Mouse (Mus musculus): ENCODE measurements around the gene Hist2h2bb. TPM values are rescaled to one million over a fixed set of nuclear protein-coding genes. Genes with fewer than 3 reads are reported as not detected.
"Not testable (repeated sequence)": the region's sequence is repeated elsewhere in the genome, so short reads cannot be mapped to it uniquely, and the experiment has no call there.

The Hist2h2bb gene
- polyA plus RNA-seq, 1 experiment from 2014 or later = 23.7 TPM

- H3K9ac ChIP-seq (replicated peaks; ENCODE audit: low read depth, low read length) = no peak overlapping the region
- H3K4me1 ChIP-seq (ENCODE audit: control insufficient read depth, insufficient read depth, low read length) = 0 out of 2 replicates have a peak, but pooled peaks cover 7% of the 10 kb centered on the region
- WGBS = 58% methylated on average over 6 of the region's 6 CpGs
- H3K4me2 ChIP-seq (replicated peaks; ENCODE audit: low read depth, low read length) = no peak overlapping the region
- H3K36me3 ChIP-seq (ENCODE audit: control insufficient read depth, insufficient read depth, low read length) = no peaks in the 10 kb centered on the region
- H3K4me3 ChIP-seq (ENCODE audit: low read depth, low read length) = no peak overlapping the region
- H3K27me3 ChIP-seq (ENCODE audit: control insufficient read depth, insufficient read depth, low read length) = no peaks in the 10 kb centered on the region
- H3K9me3 ChIP-seq (ENCODE audit: control insufficient read depth, low read depth, low read length) = no peaks in the 10 kb centered on the region
- H3K27ac ChIP-seq (ENCODE audit: low read length) = no peak overlapping the region
- ATAC-seq (ENCODE audit: insufficient number of reproducible peaks, insufficient read depth, low FRiP score, low read depth) = no peak
Measured at GRCm38 (mm10) chr3:96280660-96281059, 11.1 kb downstream of the Hist2h2bb start.

GRCm38 (mm10) chr3:96284457-96284856, 14.9 kb downstream of the Hist2h2bb start:
- no peak for ATAC-seq (ENCODE audit: insufficient number of reproducible peaks, insufficient read depth, low FRiP score, low read depth)
- Histone ChIP-seq H3K4me2 (replicated peaks; ENCODE audit: low read depth, low read length) (0 out of 2 replicates have a peak overlapping the region, but pooled peaks have one; percentile 1), H3K4me3 (ENCODE audit: low read depth, low read length) (no peak overlapping the region), H3K27ac (ENCODE audit: low read length) (no peak overlapping the region), H3K27me3 (ENCODE audit: control insufficient read depth, insufficient read depth, low read length) (no peaks in the 10 kb centered on the region), H3K36me3 (ENCODE audit: control insufficient read depth, insufficient read depth, low read length) (no peaks in the 10 kb centered on the region), H3K4me1 (ENCODE audit: control insufficient read depth, insufficient read depth, low read length) (0 out of 2 replicates have a peak, but pooled peaks cover 4% of the 10 kb centered on the region), H3K9me3 (ENCODE audit: control insufficient read depth, low read depth, low read length) (no peaks in the 10 kb centered on the region), H3K9ac (replicated peaks; ENCODE audit: low read depth, low read length) (no peak overlapping the region)
- 18% methylated on average over 4 of the region's 4 CpGs for WGBS

GRCm38 (mm10) chr3:96287334-96287733, 17.8 kb downstream of the Hist2h2bb start:
- not testable (repeated sequence) for ATAC-seq (ENCODE audit: insufficient number of reproducible peaks, insufficient read depth, low FRiP score, low read depth); H3K4me1 ChIP-seq (ENCODE audit: control insufficient read depth, insufficient read depth, low read length); H3K9ac ChIP-seq (replicated peaks; ENCODE audit: low read depth, low read length); H3K4me2 ChIP-seq (replicated peaks; ENCODE audit: low read depth, low read length); H3K4me3 ChIP-seq (ENCODE audit: low read depth, low read length); H3K9me3 ChIP-seq (ENCODE audit: control insufficient read depth, low read depth, low read length); H3K36me3 ChIP-seq (ENCODE audit: control insufficient read depth, insufficient read depth, low read length); H3K27me3 ChIP-seq (ENCODE audit: control insufficient read depth, insufficient read depth, low read length); H3K27ac ChIP-seq (ENCODE audit: low read length)
- WGBS = 86% methylated on average over 11 of the region's 11 CpGs

GRCm38 (mm10) chr3:96289201-96289600, 19.6 kb downstream of the Hist2h2bb start:
- WGBS = 59% methylated on average over 3 of the region's 3 CpGs
- no peak overlapping the region for H3K9ac ChIP-seq (replicated peaks; ENCODE audit: low read depth, low read length)
- H3K4me2 ChIP-seq (replicated peaks; ENCODE audit: low read depth, low read length) = no peak overlapping the region
- H3K27me3 ChIP-seq (ENCODE audit: control insufficient read depth, insufficient read depth, low read length) = no peaks in the 10 kb centered on the region
- no peak for ATAC-seq (ENCODE audit: insufficient number of reproducible peaks, insufficient read depth, low FRiP score, low read depth)
- H3K27ac ChIP-seq (ENCODE audit: low read length) = no peak overlapping the region
- no peaks in the 10 kb centered on the region for H3K36me3 ChIP-seq (ENCODE audit: control insufficient read depth, insufficient read depth, low read length)
- no peak overlapping the region for H3K4me3 ChIP-seq (ENCODE audit: low read depth, low read length)
- H3K4me1 ChIP-seq (ENCODE audit: control insufficient read depth, insufficient read depth, low read length) = no peaks in the 10 kb centered on the region
- H3K9me3 ChIP-seq (ENCODE audit: control insufficient read depth, low read depth, low read length) = no peaks in the 10 kb centered on the region

GRCm38 (mm10) chr3:96290727-96291126, 21.2 kb downstream of the Hist2h2bb start:
- H3K9ac ChIP-seq (replicated peaks; ENCODE audit: low read depth, low read length); H3K4me1 ChIP-seq (ENCODE audit: control insufficient read depth, insufficient read depth, low read length); H3K4me2 ChIP-seq (replicated peaks; ENCODE audit: low read depth, low read length); ATAC-seq (ENCODE audit: insufficient number of reproducible peaks, insufficient read depth, low FRiP score, low read depth); H3K9me3 ChIP-seq (ENCODE audit: control insufficient read depth, low read depth, low read length); H3K4me3 ChIP-seq (ENCODE audit: low read depth, low read length); H3K36me3 ChIP-seq (ENCODE audit: control insufficient read depth, insufficient read depth, low read length); H3K27me3 ChIP-seq (ENCODE audit: control insufficient read depth, insufficient read depth, low read length); H3K27ac ChIP-seq (ENCODE audit: low read length): not testable (repeated sequence)
- 91% methylated on average over 3 of the region's 3 CpGs for WGBS

GRCm38 (mm10) chr3:96292641-96293040, 23.1 kb downstream of the Hist2h2bb start:
- ATAC-seq (ENCODE audit: insufficient number of reproducible peaks, insufficient read depth, low FRiP score, low read depth) = no peak
- no peaks in the 10 kb centered on the region for H3K9me3 ChIP-seq (ENCODE audit: control insufficient read depth, low read depth, low read length)
- no peak overlapping the region for H3K4me3 ChIP-seq (ENCODE audit: low read depth, low read length)
- H3K27ac ChIP-seq (ENCODE audit: low read length) = no peak overlapping the region
- no peak overlapping the region for H3K4me2 ChIP-seq (replicated peaks; ENCODE audit: low read depth, low read length)
- H3K9ac ChIP-seq (replicated peaks; ENCODE audit: low read depth, low read length) = no peak overlapping the region
- H3K36me3 ChIP-seq (ENCODE audit: control insufficient read depth, insufficient read depth, low read length) = no peaks in the 10 kb centered on the region
- WGBS = 58% methylated on average over 6 of the region's 6 CpGs
- no peaks in the 10 kb centered on the region for H3K4me1 ChIP-seq (ENCODE audit: control insufficient read depth, insufficient read depth, low read length)
- H3K27me3 ChIP-seq (ENCODE audit: control insufficient read depth, insufficient read depth, low read length) = no peaks in the 10 kb centered on the region

- Histone ChIP-seq H3K4me2 (replicated peaks; ENCODE audit: low read depth, low read length) (no peak overlapping the region), H3K36me3 (ENCODE audit: control insufficient read depth, insufficient read depth, low read length) (no peaks in the 10 kb centered on the region), H3K27me3 (ENCODE audit: control insufficient read depth, insufficient read depth, low read length) (no peaks in the 10 kb centered on the region), H3K27ac (ENCODE audit: low read length) (no peak overlapping the region), H3K9ac (replicated peaks; ENCODE audit: low read depth, low read length) (no peak overlapping the region), H3K4me1 (ENCODE audit: control insufficient read depth, insufficient read depth, low read length) (no peaks in the 10 kb centered on the region), H3K9me3 (ENCODE audit: control insufficient read depth, low read depth, low read length) (no peaks in the 10 kb centered on the region), H3K4me3 (ENCODE audit: low read depth, low read length) (no peak overlapping the region)
- ATAC-seq (ENCODE audit: insufficient number of reproducible peaks, insufficient read depth, low FRiP score, low read depth) = no peak
- WGBS = 48% methylated on average over 5 of the region's 5 CpGs
Measured at GRCm38 (mm10) chr3:96293368-96293767, 23.8 kb downstream of the Hist2h2bb start.

- Histone ChIP-seq H3K27ac (ENCODE audit: low read length) (no peak within 1 kb of the TSS), H3K36me3 (ENCODE audit: control insufficient read depth, insufficient read depth, low read length) (no peaks in the 10 kb centered on the region), H3K27me3 (ENCODE audit: control insufficient read depth, insufficient read depth, low read length) (no peaks in the 10 kb centered on the region), H3K4me3 (ENCODE audit: low read depth, low read length) (no peak within 1 kb of the TSS), H3K9me3 (ENCODE audit: control insufficient read depth, low read depth, low read length) (no peaks in the 10 kb centered on the region), H3K4me1 (ENCODE audit: control insufficient read depth, insufficient read depth, low read length) (no peaks in the 10 kb centered on the region), H3K4me2 (replicated peaks; ENCODE audit: low read depth, low read length) (no peak within 1 kb of the TSS), H3K9ac (replicated peaks; ENCODE audit: low read depth, low read length) (no peak within 1 kb of the TSS)
- WGBS = 70% methylated on average over 4 of the region's 4 CpGs
- no peak for ATAC-seq (ENCODE audit: insufficient number of reproducible peaks, insufficient read depth, low FRiP score, low read depth)
Measured at GRCm38 (mm10) chr3:96293787-96294186, 24.2 kb downstream of the Hist2h2bb start, which contains the start of gene Fcgr1. TSS of gene Fcgr1 (minus strand) at chr3:96293969.

GRCm38 (mm10) chr3:96298360-96298759, 28.8 kb downstream of the Hist2h2bb start:
- no peak for ATAC-seq (ENCODE audit: insufficient number of reproducible peaks, insufficient read depth, low FRiP score, low read depth)
- Histone ChIP-seq H3K4me1 (ENCODE audit: control insufficient read depth, insufficient read depth, low read length) (no peaks in the 10 kb centered on the region), H3K27ac (ENCODE audit: low read length) (no peak overlapping the region), H3K36me3 (ENCODE audit: control insufficient read depth, insufficient read depth, low read length) (no peaks in the 10 kb centered on the region), H3K9ac (replicated peaks; ENCODE audit: low read depth, low read length) (no peak overlapping the region), H3K4me2 (replicated peaks; ENCODE audit: low read depth, low read length) (no peak overlapping the region), H3K9me3 (ENCODE audit: control insufficient read depth, low read depth, low read length) (no peaks in the 10 kb centered on the region), H3K27me3 (ENCODE audit: control insufficient read depth, insufficient read depth, low read length) (no peaks in the 10 kb centered on the region), H3K4me3 (ENCODE audit: low read depth, low read length) (no peak overlapping the region)
- WGBS = 86% methylated on average over 4 of the region's 4 CpGs

Measured in stomach, embryonic 14.5 days (tissue).